Mouse (Mus musculus) testis, adult 2 months (tissue): Measurements from ENCODE around the gene Ntrk2.

Source experiments
- CTCF ChIP-seq: fragments of 200-500 bp; IDR thresholded peaks from 2 replicates; pipeline ENCODE4 v1.5.1; 2012; ENCODE audit warnings: low read depth, mild to moderate bottlenecking, inconsistent platforms, low read length, moderate library complexity; ENCODE audit not compliant: control insufficient read depth, insufficient read depth, insufficient replicate concordance
- POLR2A ChIP-seq: fragments of 200-500 bp; IDR thresholded peaks from 2 replicates; pipeline ENCODE4 v1.6.1; 2012; ENCODE audit warnings: low read depth, mild to moderate bottlenecking, inconsistent platforms, low read length, moderate library complexity; ENCODE audit not compliant: control insufficient read depth

DNA sequence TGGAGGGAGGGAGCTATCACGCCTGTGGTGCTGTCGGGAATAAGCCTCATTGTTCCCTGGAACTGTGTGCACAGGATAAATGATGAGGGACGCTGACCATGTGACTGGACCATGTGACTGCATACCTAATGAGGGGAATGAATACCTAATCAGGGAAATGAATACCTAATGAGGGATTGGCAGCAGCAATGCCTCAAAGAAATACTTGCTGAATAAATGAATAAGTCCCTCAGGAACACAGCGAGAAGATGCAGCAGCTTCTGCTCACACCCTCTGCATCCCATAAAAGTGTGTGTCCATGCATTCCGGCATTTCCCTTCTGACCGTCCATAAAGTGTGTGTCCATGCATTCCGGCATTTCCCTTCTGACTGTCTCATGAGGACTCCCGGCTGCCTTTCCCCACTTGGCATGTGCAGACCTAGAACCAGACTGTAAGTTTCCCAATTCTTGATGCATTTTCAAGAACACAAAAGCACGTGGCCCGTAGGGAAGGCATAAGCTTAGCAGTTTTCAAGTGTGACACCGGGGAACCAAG is 338.0 kb downstream of the Ntrk2 start:
- TF ChIP-seq CTCF (no peak), POLR2A (no peak)
